Mouse (Mus musculus) liver, adult 2 months (tissue): ENCODE measurements around the gene Zc3h18. TPM values are rescaled to one million over a fixed set of nuclear protein-coding genes. Genes with fewer than 3 reads are reported as not detected.

Source experiments
- DNase-seq: peaks from one replicate; pipeline ENCODE4 v3.0.0-alpha.2; 2011; ENCODE audit warnings: low read depth, low spot score; ENCODE audit errors: extremely low read depth
- H3K27ac ChIP-seq: fragments of 200-500 bp; replicated peaks from 2 replicates; pipeline ENCODE4 v1.5.1; 2012; ENCODE audit warnings: low read depth, mild to moderate bottlenecking, control low read depth, inconsistent platforms, low read length; ENCODE audit not compliant: insufficient read depth
- H3K27me3 ChIP-seq: fragments of 200-500 bp; 2 replicates; pipeline ENCODE4 v1.6.1; 2012; ENCODE audit warnings: mild to moderate bottlenecking, moderate library complexity, low read length, inconsistent platforms; ENCODE audit not compliant: control insufficient read depth, insufficient read depth
- H3K36me3 ChIP-seq: fragments of 200-500 bp; 2 replicates; pipeline ENCODE4 v1.6.1; 2012; ENCODE audit warnings: low read length, inconsistent platforms; ENCODE audit not compliant: control insufficient read depth, insufficient read depth
- H3K4me1 ChIP-seq: fragments of 200-500 bp; 2 replicates; pipeline ENCODE4 v1.6.1; 2011; ENCODE audit warnings: low read length; ENCODE audit not compliant: control insufficient read depth, insufficient read depth
- H3K4me3 ChIP-seq: fragments of 200-500 bp; 2 replicates; pipeline ENCODE4 v1.5.1; 2011; ENCODE audit warnings: low read depth, mild to moderate bottlenecking, control low read depth, low read length, moderate library complexity; ENCODE audit not compliant: insufficient read depth
- H3K79me2 ChIP-seq: fragments of 200-500 bp; 2 replicates; pipeline ENCODE4 v1.6.1; 2012; ENCODE audit warnings: inconsistent platforms, mild to moderate bottlenecking, low read length, moderate library complexity; ENCODE audit not compliant: control insufficient read depth, insufficient read depth
- H3K9ac ChIP-seq: fragments of 200-500 bp; 2 replicates; pipeline ENCODE4 v1.6.1; 2012; ENCODE audit warnings: low read depth, mild to moderate bottlenecking, control low read depth, inconsistent platforms, low read length
- CTCF ChIP-seq: fragments of 200-500 bp; IDR thresholded peaks from 2 replicates; pipeline ENCODE4 v1.5.1; 2011; ENCODE audit warnings: low read depth, low read length, control low read depth
- POLR2A ChIP-seq: fragments of 200-500 bp; IDR thresholded peaks from 2 replicates; pipeline ENCODE4 v1.6.1; 2011; ENCODE audit warnings: low read length, control low read depth; ENCODE audit not compliant: insufficient read depth; ENCODE audit errors: extremely low read depth
- WGBS: fragments of 180-500 bp; shearing (Covaris S2); methylation state at CpG from one replicate; pipeline ENCODE4 v1.1.7; 2018; 5-methylcytosine and 5-hydroxymethylcytosine counted together
- polyA plus RNA-seq: library from polyadenylated mRNA; depleted of rRNA; stranded (reverse); fragments of >200 nt; gene quantifications from 2 replicates; pipeline ENCODE4 v1.2.3, GENCODE M21; 2012
- total RNA-seq: library from RNA; depleted of rRNA; stranded (reverse); fragments of >200 nt; gene quantifications from 2 replicates; pipeline ENCODE4 v1.2.3, GENCODE M21; 2014

Gene Zc3h18
- total and polyA plus RNA-seq, 2 experiments = 10.9 to 22.3 TPM

- no peak overlapping the region; the same call in 1 of the 2 replicates for H3K4me3 ChIP-seq
- no peak for DNase-seq
- no peaks in the 10 kb centered on the region for H3K79me2 ChIP-seq
- no peak for TF ChIP-seq POLR2A
- no peak for TF ChIP-seq CTCF
- WGBS = 92% methylated on average over 13 of the region's 13 CpGs
- H3K27ac ChIP-seq = no peak overlapping the region
- H3K27me3 ChIP-seq = no peaks in the 10 kb centered on the region
- H3K36me3 ChIP-seq = peaks cover 9% of the 10 kb centered on the region
- no peak overlapping the region for H3K9ac ChIP-seq
- H3K4me1 ChIP-seq = peaks cover 3% of the 10 kb centered on the region; the same call in 1 of the 2 replicates
Measured at GRCm38 (mm10) chr8:122437708-122438331, 61.4 kb downstream of the Zc3h18 start.

GRCm38 (mm10) chr8:122439336-122439735 is 62.9 kb downstream of the Zc3h18 start:
- H3K27me3 ChIP-seq = no peaks in the 10 kb centered on the region
- H3K4me3 ChIP-seq = no peak overlapping the region
- H3K9ac ChIP-seq = no peak overlapping the region
- H3K27ac ChIP-seq = no peak overlapping the region
- peaks cover 3% of the 10 kb centered on the region; the same call in 1 of the 2 replicates for H3K4me1 ChIP-seq
- H3K36me3 ChIP-seq = peaks cover 9% of the 10 kb centered on the region
- TF ChIP-seq CTCF (no peak), POLR2A (no peak)
- H3K79me2 ChIP-seq = no peaks in the 10 kb centered on the region
- WGBS = 97% methylated on average over 16 of the region's 16 CpGs
- DNase-seq = no peak

DNA sequence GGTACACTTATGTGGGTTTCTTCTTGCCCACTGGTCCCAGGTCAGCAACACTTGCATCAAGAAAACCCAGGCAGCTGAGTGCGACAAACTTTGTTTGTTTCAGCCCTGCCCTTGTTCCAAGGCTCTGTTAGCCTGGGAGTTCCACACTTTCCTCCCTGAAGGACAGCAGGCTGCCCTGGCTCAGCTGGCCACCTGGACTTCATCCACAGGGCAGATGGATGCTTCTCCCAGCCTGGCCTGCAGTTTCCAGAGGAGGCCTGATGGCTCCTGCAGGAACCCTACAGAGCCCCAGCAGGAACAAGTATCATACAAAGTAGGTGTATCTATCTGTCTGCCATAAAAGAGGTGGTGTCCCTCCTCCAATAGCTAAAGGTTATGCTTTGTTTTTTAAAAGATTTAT is 64.9 kb downstream of the Zc3h18 start:
- H3K36me3 ChIP-seq = peaks cover 3% of the 10 kb centered on the region; the same call in 1 of the 2 replicates
- no peak for DNase-seq
- 78% methylated on average over 1 of the region's 1 CpGs for WGBS
- no peaks in the 10 kb centered on the region for H3K27me3 ChIP-seq
- H3K9ac ChIP-seq = no peak overlapping the region
- no peak overlapping the region for H3K4me3 ChIP-seq
- H3K27ac ChIP-seq = no peak overlapping the region
- TF ChIP-seq POLR2A (no peak), CTCF (no peak)
- no peaks in the 10 kb centered on the region for H3K79me2 ChIP-seq
- H3K4me1 ChIP-seq = peaks cover 5% of the 10 kb centered on the region

GRCm38 (mm10) chr8:122442356-122442755 is 65.9 kb downstream of the Zc3h18 start:
- no peaks in the 10 kb centered on the region for H3K79me2 ChIP-seq
- peak overlapping the region; percentile 72; the same call in 1 of the 2 replicates for H3K9ac ChIP-seq
- TF ChIP-seq POLR2A = no peak
- TF ChIP-seq CTCF = no peak
- H3K36me3 ChIP-seq = no peaks in the 10 kb centered on the region
- H3K27ac ChIP-seq = no peak overlapping the region; the same call in 1 of the 2 replicates
- peak overlapping the region; percentile 72 for H3K4me3 ChIP-seq
- WGBS = 21% methylated on average over 7 of the region's 7 CpGs
- DNase-seq = peak; percentile 39
- peaks cover 5% of the 10 kb centered on the region for H3K4me1 ChIP-seq
- no peaks in the 10 kb centered on the region for H3K27me3 ChIP-seq

GRCm38 (mm10) chr8:122442781-122443180 is 66.4 kb downstream of the Zc3h18 start:
- 2% methylated on average over 12 of the region's 12 CpGs for WGBS
- Histone ChIP-seq H3K4me1 (peaks cover 5% of the 10 kb centered on the region), H3K27me3 (no peaks in the 10 kb centered on the region), H3K9ac (peak overlapping the region; percentile 72), H3K36me3 (no peaks in the 10 kb centered on the region), H3K27ac (peak overlapping the region; percentile 62), H3K4me3 (peak overlapping the region; percentile 72), H3K79me2 (no peaks in the 10 kb centered on the region)
- TF ChIP-seq POLR2A (no peak), CTCF (no peak)
- no peak for DNase-seq
